Mouse (Mus musculus): ENCODE measurements at regions not wholly inside any gene's neighbourhood (a gene's known extent, or its start where the extent isn't known, plus 50 kb on each side); places are given as distances from the start of the nearest gene placed in this dataset.

- DNase-seq (ENCODE audit: low spot score in 2 of 2): peak; percentile 5 to 6
Observed at GRCm38 (mm10) chrX:58976584-58977259, 67.6 kb downstream of the 4930550L24Rik start.

Measured in layer of hippocampus, adult 8-10 months (tissue).